ENCODE assay signal across 20 mouse cellular contexts in the genomic region with DNA sequence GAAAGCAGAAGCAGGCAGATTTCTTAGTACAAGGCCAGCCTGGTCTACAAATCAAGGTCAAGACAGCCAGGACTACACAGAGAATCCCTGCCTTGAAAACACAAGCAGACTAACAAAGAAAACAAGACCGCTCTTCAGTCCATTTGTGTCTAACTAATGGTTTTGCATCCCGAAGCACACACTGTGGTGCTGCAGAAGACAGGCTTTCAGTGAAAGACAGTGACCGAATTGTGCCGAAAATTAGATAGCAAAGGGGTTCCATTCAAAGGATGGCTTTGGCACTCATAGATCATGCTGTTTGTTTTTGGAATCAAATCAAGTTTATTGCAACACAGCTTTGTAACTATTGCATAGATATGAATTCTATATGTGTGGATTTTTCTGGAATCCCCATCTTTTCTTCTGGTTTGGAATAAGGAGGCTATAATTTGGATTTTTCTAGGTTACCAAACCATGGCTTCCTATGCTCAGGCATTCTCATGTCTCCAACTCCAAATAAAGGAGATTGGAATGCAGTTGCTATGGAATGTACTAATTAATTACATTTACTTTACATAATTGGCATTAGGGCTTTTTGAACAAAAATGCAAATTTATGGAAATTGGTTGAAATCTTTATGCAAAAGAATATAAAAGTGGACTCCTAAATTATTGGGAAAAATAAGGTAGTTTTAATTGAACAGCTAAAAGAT.
DNase-seq lines count a peak whose midpoint lies in the region; ATAC-seq and TF ChIP-seq lines count a peak whose summit lies in the region.
"Had no signal": no experiment of that assay in that cellular context is flagged by ENCODE, and none has a peak within 500 bp of the region (broad histone marks: within the 10 kb centered on the region; RNA-seq: fewer than 3 reads in every experiment).

No protein-coding gene starts in this region.

- TF ChIP-seq POLR2A in brain, embryonic 14.5 days (IDR thresholded peaks at IDR 0.05; ENCODE audit: borderline replicate concordance, extremely low read depth, insufficient read depth, insufficient read length, poor library complexity, severe bottlenecking), result no peak

- no peaks in the 10 kb centered on the region for H3K36me3 ChIP-seq in forebrain, embryonic 12.5 days (replicated peaks)
- no peaks in the 10 kb centered on the region for H3K36me3 ChIP-seq in forebrain, embryonic 10.5 days (replicated peaks)
- H3K36me3 ChIP-seq in forebrain, postnatal 0 days (ENCODE audit: insufficient read depth), result no peaks in the 10 kb centered on the region
- H3K36me3 ChIP-seq: embryonic facial prominence, embryonic 12.5 days; heart, embryonic 13.5 days; hindbrain, embryonic 13.5 days had no signal

- H3K4me3 ChIP-seq in forebrain, embryonic 12.5 days (replicated peaks), result no peak overlapping the region
- H3K4me3 ChIP-seq in forebrain, embryonic 10.5 days, result no peak overlapping the region
- no peak overlapping the region for H3K4me3 ChIP-seq in forebrain, postnatal 0 days (ENCODE audit: low read depth, low read length)
- H3K4me3 ChIP-seq: embryonic facial prominence, embryonic 12.5 days; heart, embryonic 13.5 days; hindbrain, embryonic 13.5 days had no signal

- no peak for TF ChIP-seq CTCF in brain, embryonic 14.5 days (IDR thresholded peaks at IDR 0.05; ENCODE audit: borderline replicate concordance, extremely low read depth, insufficient read depth, insufficient read length)
- TF ChIP-seq CTCF in forebrain, postnatal 0 days (IDR thresholded peaks at IDR 0.05; ENCODE audit: low read depth), result no peak

- H3K4me1 ChIP-seq in forebrain, embryonic 12.5 days, result no peaks in the 10 kb centered on the region
- no peaks in the 10 kb centered on the region for H3K4me1 ChIP-seq in forebrain, embryonic 10.5 days
- no peaks in the 10 kb centered on the region for H3K4me1 ChIP-seq in forebrain, postnatal 0 days (ENCODE audit: insufficient read depth)
- H3K4me1 ChIP-seq: embryonic facial prominence, embryonic 12.5 days; heart, embryonic 13.5 days; hindbrain, embryonic 13.5 days had no signal

- no peak overlapping the region for H3K9ac ChIP-seq in forebrain, embryonic 12.5 days
- H3K9ac ChIP-seq in forebrain, postnatal 0 days, result no peak overlapping the region
- H3K9ac ChIP-seq: embryonic facial prominence, embryonic 12.5 days; heart, embryonic 13.5 days; hindbrain, embryonic 13.5 days had no signal

- no peak for DNase-seq in forebrain, embryonic 10.5 days (ENCODE audit: extremely low spot score, low spot score)
- DNase-seq in ES-CJ7 (ENCODE audit: low read depth, low spot score), result peak; percentile 35
- peak; percentile 62 for DNase-seq in brain, embryonic 14.5 days (ENCODE audit: low read depth)
- DNase-seq in forebrain, postnatal 0 days, result peak; percentile 4
- no peak for DNase-seq in spleen, postnatal 4 days (ENCODE audit: low spot score in 2 of 2)
- DNase-seq: adrenal gland, adult 2 months; adrenal gland, postnatal 25 days; B cell, adult 2 months; cerebellum, adult 2 months; cerebellum, postnatal 10 days; gastrocnemius, postnatal 36 days; heart, adult 11 months; heart, postnatal 36 days; kidney, adult 2 months had no signal

- peak; percentile 53; the same call in 1 of the 2 replicates for ATAC-seq in forebrain, embryonic 12.5 days (ENCODE audit: low FRiP score)
- no peak for ATAC-seq in forebrain, postnatal 0 days
- no peak for ATAC-seq in activated CD4-positive, CD25-positive, alpha-beta regulatory T cell, adult 4 months
- ATAC-seq: intestine, embryonic 16.5 days had no signal

- 46% methylated on average over 4 of the region's 4 CpGs for WGBS in forebrain, embryonic 12.5 days
- 82% methylated on average over 4 of the region's 4 CpGs for WGBS in forebrain, embryonic 10.5 days
- 29% methylated on average over 4 of the region's 4 CpGs for WGBS in forebrain, postnatal 0 days

- H3K27ac ChIP-seq in forebrain, embryonic 12.5 days, result no peak overlapping the region
- H3K27ac ChIP-seq in forebrain, embryonic 10.5 days, result no peak overlapping the region
- H3K27ac ChIP-seq in forebrain, postnatal 0 days (ENCODE audit: low read depth, low read length), result no peak overlapping the region
- H3K27ac ChIP-seq: embryonic facial prominence, embryonic 12.5 days; heart, embryonic 13.5 days; hindbrain, embryonic 13.5 days had no signal

- H3K9me3 ChIP-seq in forebrain, embryonic 12.5 days, result no peaks in the 10 kb centered on the region
- H3K9me3 ChIP-seq in forebrain, embryonic 10.5 days, result no peaks in the 10 kb centered on the region
- H3K9me3 ChIP-seq in forebrain, postnatal 0 days (ENCODE audit: low read length), result no peaks in the 10 kb centered on the region
- H3K9me3 ChIP-seq: embryonic facial prominence, embryonic 12.5 days; heart, embryonic 13.5 days; hindbrain, embryonic 13.5 days had no signal

- H3K4me2 ChIP-seq in forebrain, embryonic 12.5 days, result no peak overlapping the region
- H3K4me2 ChIP-seq in forebrain, postnatal 0 days (ENCODE audit: low read depth), result no peak overlapping the region
- H3K4me2 ChIP-seq: embryonic facial prominence, embryonic 12.5 days; heart, embryonic 13.5 days; hindbrain, embryonic 13.5 days had no signal

- no peaks in the 10 kb centered on the region for H3K27me3 ChIP-seq in forebrain, embryonic 12.5 days
- H3K27me3 ChIP-seq in forebrain, embryonic 10.5 days (ENCODE audit: poor library complexity, severe bottlenecking), result no peaks in the 10 kb centered on the region
- H3K27me3 ChIP-seq in forebrain, postnatal 0 days (ENCODE audit: insufficient read depth, low read length), result no peaks in the 10 kb centered on the region
- H3K27me3 ChIP-seq: embryonic facial prominence, embryonic 12.5 days; heart, embryonic 13.5 days; hindbrain, embryonic 13.5 days had no signal

Comparison
In these comparisons a context has a peak if more than half of its experiments do, and no peak if none do; other contexts are left out.
1. DNase-seq: peak in ES-CJ7 (single experiment), brain, embryonic 14.5 days (single experiment) and forebrain, postnatal 0 days (single experiment); none in forebrain, embryonic 10.5 days (single experiment) and spleen, postnatal 4 days (0 of 2).